Mouse (Mus musculus) R1 (cell line): ENCODE results near the gene Esyt2.
"Not testable (repeated sequence)": the region's sequence is repeated elsewhere in the genome, so short reads cannot be mapped to it uniquely, and the experiment has no call there.

Experiments used
- DNase-seq: peaks from one replicate; pipeline ENCODE4 v3.0.0-alpha.2; 2018; ENCODE audit warnings: low read depth, low spot score

Gene Esyt2

DNA sequence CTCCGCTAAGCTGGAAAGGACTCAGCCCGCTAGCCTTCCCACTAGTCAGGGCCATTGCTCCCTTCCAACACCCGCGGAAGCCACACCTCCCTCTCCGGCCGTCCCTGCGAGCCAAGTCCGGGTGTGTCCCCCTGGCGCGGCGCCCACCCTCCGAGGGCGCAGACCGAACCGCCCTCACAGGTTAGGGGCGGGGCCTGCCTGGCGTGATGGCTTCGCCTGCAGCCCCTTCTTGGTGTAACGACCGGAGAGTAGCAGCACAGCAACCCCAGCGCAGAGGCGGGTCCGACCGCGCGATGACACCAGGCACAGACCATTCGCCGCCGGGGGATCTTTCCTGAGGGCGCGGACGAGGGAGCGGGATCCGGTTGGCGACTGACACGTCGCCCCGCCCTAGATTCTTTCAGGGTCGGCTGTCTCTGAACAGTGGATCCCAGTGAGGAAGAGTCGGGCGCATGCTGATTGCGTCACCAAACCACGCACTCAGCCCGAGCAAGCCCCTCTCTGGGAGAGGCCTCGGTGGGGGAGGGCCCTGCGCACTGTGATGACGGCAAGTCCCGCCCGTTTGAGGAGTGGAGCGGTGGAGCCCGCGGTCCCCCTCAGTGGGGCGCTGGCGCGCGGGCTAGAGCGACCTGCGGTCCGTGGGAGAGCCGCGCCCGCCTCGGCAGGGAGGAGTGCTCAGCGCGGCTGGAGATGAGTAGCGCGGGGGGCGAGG, at the start of gene Esyt2:
Esyt2 (plus strand) TSS at position 544 of the 712 bp plus-strand sequence.
- peak; percentile 99 for DNase-seq

DNA sequence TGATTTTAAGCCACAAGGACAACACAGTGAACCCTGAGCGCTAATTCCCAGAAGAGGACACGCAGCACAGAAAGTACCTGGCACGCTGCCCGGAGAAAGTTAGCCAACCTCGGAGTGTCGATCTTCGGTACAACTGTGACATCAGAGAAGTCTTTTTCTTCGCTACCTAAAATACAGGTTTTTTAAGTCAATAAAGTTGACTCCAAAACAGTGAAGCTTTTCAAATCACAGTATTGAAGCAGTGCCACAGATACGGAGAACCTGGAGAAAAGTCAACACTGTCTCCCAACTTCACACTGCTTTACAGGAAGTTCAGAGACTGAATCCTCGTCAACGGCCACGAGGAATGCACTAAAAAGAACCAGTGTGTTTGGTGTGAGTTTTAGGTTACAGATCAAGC, 49.4 kb upstream of the Esyt2 start:
- no peak for DNase-seq

DNA sequence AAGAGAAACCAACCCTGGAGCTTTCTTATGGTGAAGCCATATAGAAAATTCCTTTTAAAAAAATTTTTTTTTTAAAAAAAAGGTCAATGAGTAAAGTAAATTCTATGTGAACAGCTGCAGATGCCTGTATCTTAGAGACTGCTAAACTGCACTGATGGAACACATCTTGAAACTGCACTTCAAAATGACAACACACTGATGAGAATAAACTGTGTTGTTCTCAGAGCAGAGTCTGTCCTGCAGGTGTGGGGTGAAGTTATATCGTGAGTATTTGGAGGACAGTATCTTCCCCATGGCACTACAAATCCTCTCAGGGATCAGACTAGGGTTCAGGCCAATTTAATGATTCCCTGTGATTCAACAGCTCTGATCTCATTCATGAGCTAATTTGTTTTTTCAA, 48.9 kb upstream of the Esyt2 start:
- no peak for DNase-seq

DNA sequence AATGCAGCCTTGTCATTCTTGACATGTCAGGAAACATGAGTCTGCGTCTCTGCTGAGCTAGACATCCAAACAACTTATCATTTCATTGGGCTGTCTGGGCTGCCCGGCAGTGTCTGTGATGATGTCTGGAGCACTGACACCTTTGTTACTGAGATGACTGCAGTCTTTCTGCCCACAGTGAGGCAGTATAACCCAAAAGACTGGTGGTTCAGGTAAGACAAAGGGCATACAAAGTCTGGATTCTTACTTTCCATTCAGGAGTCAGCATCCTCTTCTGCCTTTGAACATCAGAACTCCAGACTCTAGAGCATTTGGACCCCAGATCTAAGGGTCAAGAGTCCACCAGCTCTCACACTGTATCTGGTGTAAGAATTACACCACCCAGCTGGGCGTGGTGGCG, 45.6 kb upstream of the Esyt2 start:
- no peak for DNase-seq

DNA sequence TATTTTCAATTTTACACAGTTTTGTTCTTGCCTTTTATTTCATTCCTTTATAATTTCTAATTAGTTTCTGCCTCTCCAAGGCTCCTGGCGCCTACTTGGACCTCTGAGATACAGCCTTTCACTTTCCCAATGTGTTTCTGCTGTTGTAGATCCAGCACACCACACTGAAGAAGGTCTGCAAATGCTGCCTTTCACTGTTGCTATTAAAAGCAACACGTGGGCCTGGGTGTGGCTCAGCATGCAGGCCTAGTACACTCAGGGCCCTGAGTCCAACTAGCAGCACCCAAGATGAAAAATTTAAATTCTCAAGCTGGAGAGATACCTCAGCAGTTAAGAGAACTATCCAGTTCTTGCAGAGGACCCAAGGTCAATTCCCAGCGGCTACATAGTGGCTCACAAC, 44.3 kb upstream of the Esyt2 start:
- no peak for DNase-seq

DNA sequence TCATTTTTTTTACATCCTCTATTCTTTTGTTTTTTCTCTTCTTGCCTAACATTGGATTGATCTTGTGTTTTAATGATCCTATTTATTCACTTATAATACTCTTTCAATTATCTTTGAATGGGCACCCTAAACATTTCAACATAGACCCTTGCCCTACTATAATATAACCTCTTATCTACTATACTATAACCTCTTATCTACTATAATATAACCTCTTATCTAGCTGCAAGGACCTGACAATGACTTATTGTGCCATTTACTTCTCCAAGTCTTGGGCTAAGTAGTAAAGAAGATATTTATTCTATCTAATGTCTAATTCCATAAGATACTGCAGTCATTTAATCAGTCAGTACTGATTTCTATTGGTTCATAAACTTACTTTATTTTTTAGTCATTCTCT, 42.6 kb upstream of the Esyt2 start:
- no peak for DNase-seq

DNA sequence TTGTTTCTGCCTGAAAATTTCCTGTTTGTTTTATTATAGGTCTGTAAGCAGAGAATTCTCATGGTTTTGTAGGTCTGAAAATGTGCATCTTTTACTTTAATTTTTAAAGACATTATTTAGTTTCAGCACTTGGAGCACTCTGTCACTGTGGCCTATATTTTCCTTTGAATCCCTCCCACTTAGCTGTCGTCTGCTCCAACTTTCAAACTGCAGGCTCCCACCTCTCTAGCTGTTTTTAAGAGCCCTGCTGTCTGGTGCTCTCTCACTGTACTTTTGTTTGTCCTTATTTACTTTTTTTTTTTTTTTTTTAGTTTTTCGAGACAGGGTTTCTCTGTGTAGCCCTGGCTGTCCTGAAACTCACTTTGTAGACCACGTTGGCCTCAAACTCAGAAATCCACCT, 42.2 kb upstream of the Esyt2 start:
- no peak for DNase-seq

DNA sequence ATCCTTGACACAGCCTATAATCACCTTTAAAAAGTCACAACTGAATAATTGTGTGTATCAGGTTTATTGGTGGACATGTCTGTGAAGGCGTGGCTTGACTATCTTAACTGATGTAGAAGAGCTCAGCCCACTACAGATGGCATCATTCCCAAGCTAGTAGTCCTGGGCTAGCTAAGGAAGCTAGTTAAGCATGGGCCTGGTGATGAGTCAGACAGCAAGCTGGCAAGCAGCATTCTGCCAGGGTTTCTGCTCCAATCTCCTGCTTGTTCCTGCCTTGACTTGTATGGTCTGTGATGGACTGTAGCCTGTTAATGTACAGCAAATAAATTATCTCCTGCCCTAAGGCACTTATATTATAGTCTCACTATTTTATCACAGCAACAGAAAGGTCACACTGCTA, 36.4 kb upstream of the Esyt2 start:
- DNase-seq, result no peak

DNA sequence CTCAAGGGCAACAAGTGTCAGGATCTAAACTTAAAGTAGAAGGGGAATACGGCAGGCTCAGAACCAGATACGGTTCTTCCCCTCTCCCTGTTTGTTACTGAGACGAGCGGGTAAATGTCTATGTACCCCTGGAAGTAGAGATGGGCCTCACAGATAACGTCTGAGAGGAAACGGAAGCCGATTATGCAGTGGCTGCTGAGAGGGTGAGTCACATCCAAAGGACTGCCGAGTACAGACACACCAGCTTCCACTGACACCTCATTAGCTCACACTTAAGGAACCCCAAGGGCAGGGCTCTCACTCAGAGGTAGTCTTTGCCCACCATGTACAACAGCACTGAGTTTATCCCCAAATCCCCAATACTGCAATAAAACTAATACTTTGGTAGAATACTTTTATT, 26.3 kb upstream of the Esyt2 start:
- no peak for DNase-seq

DNA sequence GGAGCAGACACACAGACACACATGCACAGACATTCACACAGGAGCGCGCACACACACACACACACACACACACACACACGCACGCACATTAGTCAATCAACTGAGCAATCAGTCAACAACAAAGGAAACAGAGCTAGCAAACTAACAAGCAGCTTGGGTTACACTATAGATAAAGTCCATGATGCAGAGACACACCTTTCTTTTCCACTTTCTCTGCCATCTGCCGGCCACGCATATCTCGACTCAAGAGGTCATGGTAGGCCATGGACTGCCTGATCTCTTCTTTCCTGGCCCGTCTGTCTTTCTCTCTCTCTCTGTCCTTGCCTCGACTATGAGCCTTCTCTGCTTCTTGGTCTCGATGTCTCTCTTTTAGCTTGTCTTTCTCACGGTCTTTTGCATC, 25.4 kb upstream of the Esyt2 start:
- DNase-seq, result no peak

DNA sequence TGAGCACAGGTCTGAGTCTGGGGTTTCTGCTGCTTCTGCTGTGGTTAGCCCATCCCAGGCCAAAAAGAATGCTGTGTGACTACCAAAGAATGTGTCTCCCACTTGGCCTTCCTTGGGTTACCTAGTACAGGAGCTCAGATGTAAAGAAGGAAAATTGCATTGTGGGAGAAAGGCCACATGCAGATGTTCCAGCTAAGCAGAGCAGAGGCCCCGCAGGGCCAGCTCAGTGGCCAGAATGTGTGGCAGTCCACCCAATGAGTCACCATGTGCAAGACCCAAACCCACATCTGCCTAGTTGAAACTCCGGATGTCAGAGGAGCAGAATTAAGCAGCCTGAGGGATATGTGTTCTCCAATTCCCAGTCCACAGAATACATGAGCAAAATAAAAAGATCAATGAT, 22.7 kb upstream of the Esyt2 start:
- DNase-seq, result no peak

DNA sequence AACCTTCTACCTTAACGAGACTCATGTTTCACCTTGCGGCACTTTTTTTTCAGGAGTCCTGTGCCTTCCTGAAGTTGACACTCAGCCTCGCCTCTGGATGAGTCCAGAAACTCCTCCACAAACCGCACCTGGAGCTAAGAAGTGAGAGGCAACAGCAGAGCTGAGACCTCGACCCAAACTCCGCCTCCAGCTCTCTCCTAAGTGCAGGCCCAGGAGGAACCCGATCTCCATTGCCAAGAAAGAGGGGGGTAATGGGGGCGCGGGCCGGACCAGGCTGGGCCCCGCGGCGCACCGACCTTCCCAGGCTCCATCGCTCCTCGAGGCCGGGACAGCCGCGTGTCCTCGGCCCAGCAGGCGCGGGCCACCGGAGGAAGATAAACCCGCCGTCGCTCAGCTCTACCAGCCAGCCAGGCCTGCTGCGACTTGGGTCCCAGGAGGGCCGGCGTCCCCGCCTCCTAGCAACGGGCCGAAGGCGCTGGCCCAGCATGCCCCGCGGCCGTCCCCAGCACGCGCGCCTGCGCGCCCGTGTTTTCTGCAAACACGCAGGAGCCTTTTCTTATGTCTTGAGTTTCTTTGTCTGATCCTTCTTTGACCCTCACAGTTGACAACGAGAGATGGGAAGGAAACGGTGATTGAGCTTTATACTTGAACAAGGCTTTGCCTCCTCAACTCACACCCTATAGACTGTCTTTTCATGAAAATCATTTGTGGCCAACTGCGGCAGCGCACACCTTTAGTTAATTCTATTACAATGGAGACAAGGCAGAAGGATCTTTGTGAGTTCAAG, 18.2 kb upstream of the Esyt2 start, which contains the start of gene Wdr60:
Wdr60 (minus strand) TSS at position 468 of the 787 bp plus-strand sequence.
- DNase-seq, result peak; percentile 91

DNA sequence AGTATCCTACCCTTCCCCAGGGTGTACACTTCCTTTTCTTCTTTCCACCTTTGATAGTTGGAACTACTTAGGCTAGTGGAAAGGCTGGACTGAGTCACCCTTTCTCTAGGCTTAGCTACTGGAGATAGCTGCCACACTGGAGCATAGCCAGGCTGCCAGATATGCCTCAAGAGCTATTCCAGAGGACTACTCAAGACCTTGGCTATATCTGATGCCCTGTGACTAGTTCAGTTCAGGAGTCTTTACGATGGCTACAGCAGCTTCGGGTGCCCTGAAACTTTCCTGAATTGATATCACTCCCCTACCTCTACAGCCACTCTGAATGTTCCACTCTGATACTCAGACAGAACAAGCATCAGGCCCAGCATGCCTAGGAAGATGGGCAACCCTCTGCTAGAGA, 16.2 kb upstream of the Esyt2 start:
- no peak for DNase-seq

DNA sequence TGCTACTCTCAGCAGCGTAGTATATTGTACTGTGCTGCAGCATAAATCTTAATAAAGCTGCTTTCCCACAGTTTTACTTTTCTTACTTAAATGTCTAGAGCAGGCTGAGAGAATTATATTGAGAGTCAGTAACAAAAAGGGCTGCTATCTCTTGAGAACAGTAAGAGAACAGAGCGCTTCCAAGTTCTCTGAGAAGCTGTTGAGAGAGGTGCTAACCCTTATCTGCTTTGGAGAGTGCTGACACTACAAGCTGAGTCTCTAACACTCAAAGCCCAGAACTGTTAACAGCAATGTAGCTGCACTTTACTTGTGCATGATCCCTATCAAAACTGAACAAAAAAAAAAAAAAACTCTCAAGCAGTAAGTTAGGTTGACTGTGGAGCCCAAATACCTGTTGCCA, 15.7 kb upstream of the Esyt2 start:
- DNase-seq, result no peak

DNA sequence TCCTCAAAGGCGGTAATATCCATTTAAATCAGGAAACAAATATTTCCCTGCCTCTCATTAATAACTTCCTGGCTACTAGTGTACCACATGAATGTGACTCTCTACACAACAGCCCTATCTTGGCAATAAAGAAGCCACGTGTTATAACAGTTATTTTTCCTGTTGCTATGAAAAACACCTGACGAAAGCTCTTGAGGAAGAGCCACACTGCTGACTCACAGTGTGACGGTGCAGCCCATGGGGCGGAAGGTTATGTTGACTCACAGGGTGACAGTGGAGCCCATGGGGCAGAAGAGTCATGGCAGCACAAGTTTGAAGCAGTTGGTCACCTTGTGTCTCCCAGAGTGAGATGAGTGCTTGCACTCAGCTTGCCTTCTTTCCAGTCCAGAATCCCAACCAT, 11.5 kb upstream of the Esyt2 start:
- no peak for DNase-seq

DNA sequence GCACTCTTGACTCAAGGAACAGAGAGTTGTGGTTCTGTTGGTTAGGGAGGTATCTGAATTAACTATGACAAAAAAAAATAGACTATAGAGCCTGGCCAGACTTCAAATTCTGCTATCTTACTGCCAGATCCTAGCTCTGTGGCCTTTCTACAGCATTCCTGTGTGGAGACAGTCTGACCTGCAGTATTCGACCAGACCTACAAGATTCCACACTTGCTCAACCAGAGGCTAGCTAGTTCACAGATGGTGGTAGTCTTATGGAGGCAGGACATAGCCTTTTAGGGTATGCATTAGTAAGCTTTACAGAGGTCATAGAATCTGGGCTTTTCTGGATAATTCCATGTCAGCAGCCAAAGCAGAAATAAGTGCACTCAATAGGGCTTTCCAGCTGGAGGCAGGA, 10.5 kb upstream of the Esyt2 start:
- no peak for DNase-seq

DNA sequence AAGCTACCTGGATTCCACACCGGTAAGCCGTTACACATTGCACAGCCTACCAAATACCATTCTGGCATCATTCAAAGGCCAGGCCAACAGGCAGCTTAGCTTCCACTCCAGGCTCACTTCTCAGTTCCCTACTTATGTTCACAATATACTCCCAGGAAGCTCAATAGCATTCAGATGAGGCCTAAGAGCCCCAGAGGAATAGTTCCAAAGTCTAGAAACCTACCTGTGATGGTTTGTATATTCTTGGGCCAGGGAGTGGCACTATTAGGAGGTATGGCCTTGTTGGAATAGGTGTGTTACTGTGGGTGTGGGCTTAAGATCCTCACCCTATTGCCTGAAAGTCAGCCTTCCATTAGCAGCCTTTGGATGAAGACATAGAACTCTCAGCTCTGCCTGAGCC, 9.9 kb upstream of the Esyt2 start:
- no peak for DNase-seq

DNA sequence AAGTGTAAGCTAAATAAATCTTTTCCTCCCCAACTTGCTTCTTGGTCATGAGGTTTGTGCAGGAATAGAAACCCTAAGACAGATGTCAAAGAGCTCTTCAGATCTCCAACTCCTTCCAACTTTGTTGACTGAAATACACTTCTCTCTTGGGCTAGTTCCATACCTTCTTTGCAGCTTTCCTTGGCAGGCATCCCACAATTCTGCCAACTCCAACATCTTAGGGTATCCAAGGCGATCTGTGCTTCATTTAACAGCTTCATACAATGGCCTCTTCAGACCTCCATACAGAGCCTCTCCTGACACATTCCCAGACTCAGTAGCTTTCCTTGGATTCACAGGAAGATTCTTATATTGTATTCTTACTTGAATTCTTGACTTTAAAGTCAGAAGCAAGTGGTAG, 7.3 kb upstream of the Esyt2 start:
- DNase-seq, result no peak

DNA sequence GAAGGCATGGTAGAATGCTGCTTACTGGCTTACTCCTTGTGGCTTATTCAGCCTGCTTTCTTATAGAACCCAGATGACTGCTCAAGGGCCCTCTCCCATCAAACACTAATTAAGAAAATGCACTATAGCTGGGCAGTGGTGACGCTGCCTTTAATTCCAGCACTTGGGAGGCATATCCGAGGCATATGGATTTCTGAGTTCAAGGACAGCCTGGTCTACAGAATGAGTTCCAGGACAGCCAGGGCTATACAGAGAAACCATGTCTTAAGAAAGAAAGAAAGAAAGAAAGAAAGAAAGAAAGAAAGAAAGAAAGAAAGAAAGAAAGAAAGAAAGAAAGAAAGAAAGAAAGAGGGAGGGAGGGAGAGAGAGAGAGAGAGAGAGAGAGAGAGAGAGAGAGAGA, 5.9 kb upstream of the Esyt2 start, which contains the start of gene Gm11027:
Gm11027 (plus strand) TSS at position 301 of the 400 bp plus-strand sequence.
- DNase-seq, result not testable (repeated sequence)

DNA sequence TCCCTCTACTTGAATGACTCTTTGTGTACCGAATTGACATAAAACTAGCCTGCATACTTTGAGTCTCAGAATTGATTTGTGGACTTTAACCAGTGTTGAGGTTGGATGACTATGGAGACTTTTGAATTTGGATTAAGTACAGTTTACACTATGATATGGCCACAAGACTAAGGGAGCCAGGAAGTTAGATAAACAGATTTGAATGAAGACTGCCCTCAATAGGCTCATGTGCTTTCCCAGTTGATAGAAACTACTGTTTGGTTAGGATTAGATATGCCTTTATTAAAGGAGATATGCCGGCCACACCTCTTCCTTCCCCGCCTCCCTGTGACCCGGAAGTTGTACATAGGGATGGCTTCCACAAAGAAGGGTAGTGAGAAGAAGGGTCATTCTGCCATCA, 5.4 kb upstream of the Esyt2 start:
- no peak for DNase-seq

DNA sequence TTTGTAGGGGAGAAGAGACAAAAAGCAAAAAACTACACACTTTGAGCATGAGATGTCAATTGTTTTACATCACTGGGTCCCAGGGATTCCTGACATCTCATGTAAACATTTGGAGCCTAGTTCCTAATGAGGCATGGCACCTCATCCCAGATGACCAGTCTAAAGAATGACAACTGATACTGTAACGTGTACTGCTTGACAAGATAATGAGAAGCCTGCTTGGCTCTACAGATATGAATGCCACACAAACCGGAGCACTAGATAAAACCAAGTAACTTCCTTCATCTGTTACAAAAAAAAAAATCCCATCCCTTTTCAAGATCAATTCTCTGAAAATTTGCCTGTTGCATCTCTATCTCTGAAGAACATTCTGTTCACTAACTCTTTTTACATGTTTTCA, 4.0 kb upstream of the Esyt2 start:
- no peak for DNase-seq

DNA sequence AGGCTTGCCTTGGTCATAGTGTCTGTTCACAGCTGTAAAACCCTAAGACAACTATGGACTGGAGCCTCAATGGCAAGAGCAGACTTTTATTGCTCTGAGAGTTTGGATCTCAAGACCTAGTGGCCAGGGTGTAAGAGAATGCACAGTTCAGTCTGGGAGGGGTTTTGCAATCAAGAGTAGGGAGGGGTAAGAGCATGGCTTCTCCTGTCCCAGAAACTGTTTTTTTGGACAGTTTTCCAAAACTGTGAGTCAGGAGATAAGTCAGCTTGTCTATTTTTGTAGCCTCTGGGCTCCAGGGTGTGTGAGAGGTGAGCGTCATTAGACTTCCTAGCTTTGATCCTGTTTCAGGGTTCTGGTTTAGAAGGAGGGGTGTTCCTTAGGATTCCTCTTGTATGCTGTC, 2.5 kb upstream of the Esyt2 start:
- no peak for DNase-seq

DNA sequence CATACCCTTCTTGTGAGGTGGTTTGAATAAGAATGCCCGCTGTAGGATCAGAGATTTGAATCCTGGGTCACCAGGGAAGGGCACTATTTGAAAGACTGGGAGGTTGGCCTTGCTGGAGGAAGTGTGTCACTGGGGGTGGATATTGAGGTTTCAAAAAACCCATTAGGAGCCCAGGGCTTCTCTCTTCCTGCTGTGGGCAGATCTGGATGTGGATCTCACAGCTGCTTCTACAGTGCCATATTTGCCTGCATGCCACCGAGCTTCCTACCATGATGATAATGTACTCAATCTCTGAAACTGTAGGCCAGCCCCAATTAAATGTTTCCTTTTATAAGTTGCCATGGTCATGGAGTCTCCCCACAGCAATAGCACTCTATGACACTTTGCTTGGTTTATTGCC, 1.8 kb upstream of the Esyt2 start:
- DNase-seq, result no peak
